Mouse (Mus musculus) intestine, embryonic 14.5 days (tissue): ENCODE measurements around the gene Zbtb18. TPM values are rescaled to one million over a fixed set of nuclear protein-coding genes. Genes with fewer than 3 reads are reported as not detected.
A peak's percentile ranks its signal among the peaks of the same experiment; 100 is the strongest.

Experiments
- ATAC-seq: fragments of 200-750 bp; cut with Nextera tagmentation; replicated peaks from 2 replicates; pipeline ENCODE4 v1.8.0; 2017; ENCODE audit warnings: low read depth, moderate number of reproducible peaks, moderate TSS enrichment, moderate library complexity; ENCODE audit not compliant: low FRiP score, low TSS enrichment
- DNase-seq: peaks from one replicate; pipeline ENCODE4 v3.0.0-alpha.2; 2018; ENCODE audit warnings: low spot score
- H3K27ac ChIP-seq: fragments of 300-500 bp; sonication (generic); 2 replicates; pipeline ENCODE4 v1.5.1; 2014; ENCODE audit warnings: low read depth, mild to moderate bottlenecking, control low read depth
- H3K27me3 ChIP-seq: fragments of 300-500 bp; sonication (generic); replicated peaks from 2 replicates; pipeline ENCODE4 v1.6.1; 2014; ENCODE audit warnings: low read length, control low read depth; ENCODE audit not compliant: control insufficient read depth, insufficient read depth
- H3K36me3 ChIP-seq: fragments of 300-500 bp; sonication (generic); 2 replicates; pipeline ENCODE4 v1.6.1; 2014; ENCODE audit warnings: low read length, control low read depth; ENCODE audit not compliant: control insufficient read depth, insufficient read depth
- H3K4me1 ChIP-seq: fragments of 300-500 bp; sonication (generic); replicated peaks from 2 replicates; pipeline ENCODE4 v1.6.1; 2014; ENCODE audit warnings: low read length, control low read depth, mixed read lengths; ENCODE audit not compliant: control insufficient read depth, insufficient read depth
- H3K4me2 ChIP-seq: fragments of 300-500 bp; sonication (generic); 2 replicates; pipeline ENCODE4 v1.6.1; 2014; ENCODE audit warnings: low read length
- H3K4me3 ChIP-seq: fragments of 300-500 bp; sonication (generic); 2 replicates; pipeline ENCODE4 v1.5.1; 2014; ENCODE audit warnings: low read depth, low read length, control low read depth, mixed read lengths
- H3K9ac ChIP-seq: fragments of 300-500 bp; sonication (generic); 2 replicates; pipeline ENCODE4 v1.6.1; 2014; ENCODE audit warnings: mild to moderate bottlenecking, low read length
- H3K9me3 ChIP-seq: fragments of 300-500 bp; sonication (generic); 2 replicates; pipeline ENCODE4 v1.6.1; 2016; ENCODE audit warnings: low read length, control low read depth; ENCODE audit not compliant: control insufficient read depth
- WGBS: fragments of 180-500 bp; shearing (Covaris S2); extraction: QIAGEN DNeasy Blood & Tissue Kit; methylation state at CpG from one replicate; pipeline ENCODE4 v1.1.7; 2014; 5-methylcytosine and 5-hydroxymethylcytosine counted together
- polyA plus RNA-seq: library from polyadenylated mRNA; unstranded; fragments of >200 nt; fragmentation: Nextera tagmentation; extraction: Ambion mirVana; gene quantifications from 2 replicates; pipeline ENCODE4 v1.2.1, GENCODE M21; 2014

Zbtb18 gene
- polyA plus RNA-seq = 2.9 and 4.7 TPM in 2 replicates

DNA sequence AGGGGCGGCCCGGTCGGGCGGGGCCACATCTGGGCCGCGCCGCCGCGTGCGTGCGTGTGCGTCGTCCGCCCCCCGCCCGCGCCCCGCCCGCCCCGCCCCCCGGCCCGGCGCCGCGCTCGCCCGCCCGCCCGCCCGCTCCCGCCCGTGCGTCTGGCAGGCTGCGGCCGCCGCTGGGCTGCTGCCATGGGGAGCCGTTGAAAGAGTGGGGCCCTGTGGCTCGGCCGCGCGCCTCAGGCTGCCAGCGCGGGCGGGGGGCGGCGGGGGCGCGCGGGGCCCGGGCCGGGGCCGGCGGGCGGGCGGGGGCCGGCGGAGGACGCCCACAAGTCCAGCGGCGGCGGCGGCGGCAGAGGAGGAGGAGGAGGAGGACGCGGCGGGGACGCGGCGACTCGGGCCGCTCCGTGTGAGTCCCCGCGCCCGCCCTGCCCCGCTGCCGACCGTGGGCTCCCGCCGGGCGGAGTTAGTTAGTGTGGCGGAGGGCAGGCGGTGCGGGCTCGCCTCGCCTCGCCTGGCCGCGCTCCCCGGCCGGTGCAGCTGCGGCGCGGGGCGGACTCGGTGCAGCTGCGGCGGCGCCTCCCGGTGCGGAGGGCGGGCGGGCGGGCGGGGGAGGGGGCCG lies at the start of gene Zbtb18:
TSS of gene Zbtb18 (plus strand) at position 156 of the 613 bp plus-strand sequence.
- peak within 1 kb of the TSS; percentile 93 for H3K27ac ChIP-seq
- H3K4me2 ChIP-seq = peak within 1 kb of the TSS; percentile 94
- DNase-seq (peak; percentile 71), ATAC-seq (peak; percentile 25)
- H3K36me3 ChIP-seq = peaks cover 2% of the 10 kb centered on the region; the same call in 1 of the 2 replicates
- 1% methylated on average over 37 of the region's 106 CpGs for WGBS
- no peaks in the 10 kb centered on the region for H3K27me3 ChIP-seq
- peak within 1 kb of the TSS; percentile 81 for H3K9ac ChIP-seq
- peak within 1 kb of the TSS; percentile 71 for H3K4me3 ChIP-seq
- peaks cover 13% of the 10 kb centered on the region for H3K4me1 ChIP-seq
- H3K9me3 ChIP-seq = no peaks in the 10 kb centered on the region

- Histone ChIP-seq H3K9me3 (no peaks in the 10 kb centered on the region), H3K36me3 (no peaks in the 10 kb centered on the region), H3K4me1 (no peaks in the 10 kb centered on the region), H3K4me2 (no peak overlapping the region), H3K27me3 (no peaks in the 10 kb centered on the region), H3K27ac (no peak overlapping the region), H3K4me3 (no peak overlapping the region), H3K9ac (no peak overlapping the region)
- WGBS = 82% methylated on average over 1 of the region's 1 CpGs
- no peak for DNase-seq
- ATAC-seq = no peak
Observed at GRCm38 (mm10) chr1:177397455-177397854, 44.7 kb upstream of the Zbtb18 start.

GRCm38 (mm10) chr1:177405170-177405569 lies 37.0 kb upstream of the Zbtb18 start:
- no peaks in the 10 kb centered on the region for H3K27me3 ChIP-seq
- no peak overlapping the region for H3K4me3 ChIP-seq
- no peaks in the 10 kb centered on the region for H3K4me1 ChIP-seq
- no peaks in the 10 kb centered on the region for H3K36me3 ChIP-seq
- WGBS = 79% methylated on average over 6 of the region's 6 CpGs
- DNase-seq = no peak
- H3K4me2 ChIP-seq = no peak overlapping the region
- H3K9me3 ChIP-seq = no peaks in the 10 kb centered on the region
- H3K9ac ChIP-seq = no peak overlapping the region
- no peak for ATAC-seq
- no peak overlapping the region for H3K27ac ChIP-seq

- 66% methylated on average over 3 of the region's 3 CpGs for WGBS
Observed at GRCm38 (mm10) chr1:177408690-177409089, 33.5 kb upstream of the Zbtb18 start.

DNA sequence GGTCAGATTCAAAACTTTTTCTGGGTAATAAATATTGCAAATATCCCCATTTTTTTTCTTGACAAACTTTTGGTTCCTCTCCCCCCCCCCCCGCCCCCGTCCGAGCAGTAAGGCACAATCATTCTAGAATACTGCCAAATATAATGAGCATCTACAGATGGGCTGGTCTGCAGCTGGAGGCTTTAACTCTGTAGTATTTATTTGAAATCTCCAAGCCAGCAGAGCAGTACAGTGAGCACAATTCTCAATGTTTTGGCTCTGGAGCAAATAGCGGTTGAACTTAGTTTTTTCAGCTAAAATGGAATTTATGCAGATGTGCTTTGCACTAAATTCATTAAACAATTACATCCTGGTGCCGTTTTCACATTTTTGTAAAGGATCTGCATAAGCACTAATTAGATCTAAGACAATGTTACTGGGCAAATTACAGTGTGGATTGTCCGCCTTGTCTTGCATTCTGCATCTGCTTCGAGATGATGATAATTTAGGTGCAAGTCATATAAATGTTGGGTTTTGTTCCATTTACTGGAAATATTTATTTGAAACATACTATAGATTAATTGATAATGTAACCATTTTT lies 31.3 kb upstream of the Zbtb18 start:
- Histone ChIP-seq H3K27me3 (no peaks in the 10 kb centered on the region), H3K4me2 (no peak overlapping the region), H3K4me3 (no peak overlapping the region), H3K36me3 (no peaks in the 10 kb centered on the region), H3K4me1 (no peaks in the 10 kb centered on the region), H3K27ac (no peak overlapping the region), H3K9me3 (no peaks in the 10 kb centered on the region), H3K9ac (no peak overlapping the region)
- WGBS = 73% methylated on average over 7 of the region's 7 CpGs
- no peak for ATAC-seq
- no peak for DNase-seq

More at GRCm38 (mm10) chr1:177408690-177409089, 33.5 kb upstream of the Zbtb18 start:
- H3K36me3 ChIP-seq = no peaks in the 10 kb centered on the region
- no peak for DNase-seq
- H3K4me2 ChIP-seq = no peak overlapping the region
- ATAC-seq = no peak
- no peak overlapping the region for H3K27ac ChIP-seq
- H3K9me3 ChIP-seq = no peaks in the 10 kb centered on the region
- H3K4me1 ChIP-seq = no peaks in the 10 kb centered on the region
- H3K9ac ChIP-seq = no peak overlapping the region
- no peak overlapping the region for H3K4me3 ChIP-seq
- no peaks in the 10 kb centered on the region for H3K27me3 ChIP-seq

DNA sequence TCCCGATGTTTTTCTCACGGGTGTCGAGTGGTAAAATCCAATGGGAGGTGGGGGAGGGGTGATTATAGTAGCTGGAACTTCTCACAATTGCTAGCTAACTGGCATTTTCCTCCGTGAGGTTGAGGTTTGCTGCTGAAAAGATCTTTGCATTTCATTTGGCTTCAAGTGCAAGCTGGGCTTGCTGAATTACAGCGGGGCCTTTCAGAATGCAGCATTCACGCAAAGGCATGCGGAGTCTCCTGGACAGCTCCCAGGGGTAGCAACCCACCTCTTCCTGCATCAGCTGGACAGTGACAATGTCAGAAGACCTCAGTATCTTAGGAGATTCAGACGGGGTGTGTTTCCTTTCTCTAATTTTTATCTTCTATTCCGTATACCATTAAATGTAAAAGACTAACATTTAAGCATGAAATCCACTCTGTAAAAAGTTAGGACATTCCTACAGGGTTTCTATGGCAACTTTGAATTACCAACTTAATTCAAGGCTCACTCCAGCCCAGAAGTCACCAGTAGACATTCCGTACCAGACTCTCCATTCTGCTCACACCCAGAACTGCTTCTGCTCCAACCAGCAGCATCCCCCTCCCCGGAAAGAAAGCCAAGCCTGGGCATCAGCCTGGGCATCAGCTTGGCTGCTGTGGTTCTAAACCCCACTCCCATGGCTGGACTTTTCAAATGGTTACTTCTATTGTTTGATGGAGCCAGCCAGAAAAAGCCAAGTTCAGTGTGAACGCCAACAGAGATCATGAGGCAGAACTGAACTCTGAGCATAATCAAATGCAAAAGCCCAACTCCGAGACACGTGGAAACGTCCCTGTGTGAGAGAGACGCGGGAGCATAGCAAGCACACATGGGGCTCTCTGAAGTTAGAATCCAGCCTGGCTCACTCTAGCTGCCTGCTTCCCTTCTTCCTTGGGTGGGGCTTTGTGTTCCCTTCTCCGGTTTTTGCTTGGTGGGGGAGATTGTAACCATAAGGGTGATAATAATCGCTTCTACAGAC lies 30.5 kb upstream of the Zbtb18 start:
- no peak for DNase-seq
- 52% methylated on average over 19 of the region's 19 CpGs for WGBS

DNA sequence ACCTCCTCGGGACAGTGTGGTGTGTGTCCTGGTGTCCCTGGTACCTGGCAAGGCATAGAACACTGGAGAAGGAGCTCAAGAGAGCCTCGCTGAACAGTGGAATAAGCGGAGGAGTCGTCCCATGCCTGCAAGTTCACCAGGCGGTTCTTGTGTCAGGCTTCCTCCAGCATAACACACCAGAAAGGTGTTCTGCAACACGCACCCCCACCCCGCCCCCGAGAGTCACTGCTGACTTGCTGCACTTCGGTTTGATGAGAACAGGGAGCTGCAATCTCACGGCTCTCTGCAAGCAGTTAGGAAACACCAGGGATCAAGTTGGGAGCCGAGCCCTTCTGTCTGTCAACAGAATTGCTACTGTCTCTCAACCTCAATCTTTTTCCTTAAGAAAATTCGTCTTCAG lies 22.8 kb upstream of the Zbtb18 start:
- WGBS = 68% methylated on average over 12 of the region's 12 CpGs
- H3K27ac ChIP-seq = no peak overlapping the region
- ATAC-seq = no peak

More for the DNA sequence above, 30.5 kb upstream of the Zbtb18 start:
- Histone ChIP-seq H3K9me3 (no peaks in the 10 kb centered on the region), H3K27me3 (no peaks in the 10 kb centered on the region), H3K4me2 (no peak overlapping the region), H3K4me3 (no peak overlapping the region), H3K27ac (no peak overlapping the region), H3K36me3 (no peaks in the 10 kb centered on the region), H3K4me1 (no peaks in the 10 kb centered on the region), H3K9ac (no peak overlapping the region)
- no peak for ATAC-seq

DNA sequence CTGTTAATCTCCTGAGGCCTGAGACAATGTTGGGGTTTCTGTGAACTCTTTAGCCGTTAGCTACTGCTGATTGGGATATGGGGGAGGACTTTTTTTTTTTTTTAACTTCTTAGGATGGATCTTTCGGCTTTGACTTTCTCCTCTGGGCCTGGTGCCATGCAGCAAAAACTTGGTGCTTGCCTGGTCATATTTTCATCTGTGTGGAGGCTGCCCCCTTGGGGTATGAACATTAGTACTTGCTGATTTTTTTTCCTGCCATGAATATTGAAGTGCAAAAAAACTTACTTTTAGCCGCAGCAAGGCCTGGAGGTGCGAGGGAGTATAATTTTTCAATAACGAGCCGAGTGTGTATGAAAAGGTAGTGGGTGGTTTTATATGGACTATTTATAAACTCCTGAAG lies 22.0 kb upstream of the Zbtb18 start:
- Histone ChIP-seq H3K27ac (no peak overlapping the region), H3K4me1 (no peaks in the 10 kb centered on the region), H3K9me3 (no peaks in the 10 kb centered on the region), H3K9ac (no peak overlapping the region), H3K36me3 (no peaks in the 10 kb centered on the region), H3K4me2 (no peak overlapping the region), H3K4me3 (no peak overlapping the region), H3K27me3 (no peaks in the 10 kb centered on the region)
- 76% methylated on average over 6 of the region's 6 CpGs for WGBS
- ATAC-seq (no peak), DNase-seq (no peak)

More for the DNA sequence above, 22.8 kb upstream of the Zbtb18 start:
- no peak overlapping the region for H3K9ac ChIP-seq
- no peaks in the 10 kb centered on the region for H3K4me1 ChIP-seq
- no peak overlapping the region for H3K4me2 ChIP-seq
- no peak overlapping the region for H3K4me3 ChIP-seq
- DNase-seq = no peak
- H3K27me3 ChIP-seq = no peaks in the 10 kb centered on the region
- H3K36me3 ChIP-seq = no peaks in the 10 kb centered on the region
- no peaks in the 10 kb centered on the region for H3K9me3 ChIP-seq
